Mouse (Mus musculus): ENCODE results near the gene Zic5. TPM values are rescaled to one million over a fixed set of nuclear protein-coding genes. Genes with fewer than 3 reads are reported as not detected.

Gene Zic5
- polyA plus RNA-seq, 1 experiment from 2014 or later, result 4.1 TPM

- H3K27ac ChIP-seq (replicated peaks; ENCODE audit: low read depth, low read length), result no peak overlapping the region
- no peaks in the 10 kb centered on the region for H3K9me3 ChIP-seq (replicated peaks; ENCODE audit: control insufficient read depth, low read length)
- H3K4me2 ChIP-seq (ENCODE audit: low read depth, low read length), result no peak overlapping the region
- ATAC-seq (replicated peaks; ENCODE audit: insufficient number of reproducible peaks, low FRiP score, low TSS enrichment, low read depth), result no peak
- WGBS, result 3% methylated on average over 12 of the region's 12 CpGs
- peak; percentile 49 for DNase-seq (ENCODE audit: low spot score)
- no peak overlapping the region; the same call in 1 of the 2 replicates for H3K4me3 ChIP-seq (ENCODE audit: low read depth, low read length)
- no peak overlapping the region for H3K9ac ChIP-seq (replicated peaks; ENCODE audit: low read length)
- H3K4me1 ChIP-seq (ENCODE audit: control insufficient read depth, insufficient read depth, low read length), result peaks cover 4% of the 10 kb centered on the region
- no peaks in the 10 kb centered on the region for H3K36me3 ChIP-seq (replicated peaks; ENCODE audit: control insufficient read depth, insufficient read depth, low read depth, low read length)
- H3K27me3 ChIP-seq (ENCODE audit: control insufficient read depth, insufficient read depth, low read length), result peaks cover 20% of the 10 kb centered on the region
Observed at GRCm38 (mm10) chr14:122489686-122490414, 24.4 kb upstream of the Zic5 start.

GRCm38 (mm10) chr14:122489041-122489440, 23.6 kb upstream of the Zic5 start:
- DNase-seq (ENCODE audit: low spot score) (peak; percentile 39), ATAC-seq (replicated peaks; ENCODE audit: insufficient number of reproducible peaks, low FRiP score, low TSS enrichment, low read depth) (no peak)
- Histone ChIP-seq H3K36me3 (replicated peaks; ENCODE audit: control insufficient read depth, insufficient read depth, low read depth, low read length) (no peaks in the 10 kb centered on the region), H3K4me2 (ENCODE audit: low read depth, low read length) (no peak overlapping the region), H3K27ac (replicated peaks; ENCODE audit: low read depth, low read length) (no peak overlapping the region), H3K9ac (replicated peaks; ENCODE audit: low read length) (no peak overlapping the region), H3K9me3 (replicated peaks; ENCODE audit: control insufficient read depth, low read length) (no peaks in the 10 kb centered on the region), H3K4me3 (ENCODE audit: low read depth, low read length) (no peak overlapping the region), H3K27me3 (ENCODE audit: control insufficient read depth, insufficient read depth, low read length) (peaks cover 28% of the 10 kb centered on the region), H3K4me1 (ENCODE audit: control insufficient read depth, insufficient read depth, low read length) (peaks cover 4% of the 10 kb centered on the region)
- WGBS, result under 1% methylated on average over 5 of the region's 5 CpGs

GRCm38 (mm10) chr14:122487366-122487765, 21.9 kb upstream of the Zic5 start:
- DNase-seq (ENCODE audit: low spot score) (peak; percentile 62), ATAC-seq (replicated peaks; ENCODE audit: insufficient number of reproducible peaks, low FRiP score, low TSS enrichment, low read depth) (no peak)
- no peak overlapping the region for H3K4me2 ChIP-seq (ENCODE audit: low read depth, low read length)
- under 1% methylated on average over 5 of the region's 5 CpGs for WGBS
- H3K4me1 ChIP-seq (ENCODE audit: control insufficient read depth, insufficient read depth, low read length), result peaks cover 4% of the 10 kb centered on the region
- no peak overlapping the region for H3K27ac ChIP-seq (replicated peaks; ENCODE audit: low read depth, low read length)
- no peak overlapping the region for H3K9ac ChIP-seq (replicated peaks; ENCODE audit: low read length)
- H3K9me3 ChIP-seq (replicated peaks; ENCODE audit: control insufficient read depth, low read length), result no peaks in the 10 kb centered on the region
- H3K27me3 ChIP-seq (ENCODE audit: control insufficient read depth, insufficient read depth, low read length), result peaks cover 42% of the 10 kb centered on the region
- no peak overlapping the region for H3K4me3 ChIP-seq (ENCODE audit: low read depth, low read length)
- no peaks in the 10 kb centered on the region for H3K36me3 ChIP-seq (replicated peaks; ENCODE audit: control insufficient read depth, insufficient read depth, low read depth, low read length)

- Histone ChIP-seq H3K4me2 (ENCODE audit: low read depth, low read length) (no peak overlapping the region), H3K4me1 (ENCODE audit: control insufficient read depth, insufficient read depth, low read length) (peaks cover 4% of the 10 kb centered on the region), H3K27ac (replicated peaks; ENCODE audit: low read depth, low read length) (no peak overlapping the region), H3K9me3 (replicated peaks; ENCODE audit: control insufficient read depth, low read length) (no peaks in the 10 kb centered on the region), H3K36me3 (replicated peaks; ENCODE audit: control insufficient read depth, insufficient read depth, low read depth, low read length) (no peaks in the 10 kb centered on the region), H3K4me3 (ENCODE audit: low read depth, low read length) (no peak overlapping the region), H3K27me3 (ENCODE audit: control insufficient read depth, insufficient read depth, low read length) (peaks cover 48% of the 10 kb centered on the region), H3K9ac (replicated peaks; ENCODE audit: low read length) (no peak overlapping the region)
- DNase-seq (ENCODE audit: low spot score) (no peak), ATAC-seq (replicated peaks; ENCODE audit: insufficient number of reproducible peaks, low FRiP score, low TSS enrichment, low read depth) (no peak)
- WGBS, result 11% methylated on average over 1 of the region's 1 CpGs
Observed at GRCm38 (mm10) chr14:122486611-122487010, 21.1 kb upstream of the Zic5 start.

GRCm38 (mm10) chr14:122485635-122486181, 20.2 kb upstream of the Zic5 start:
- H3K9me3 ChIP-seq (replicated peaks; ENCODE audit: control insufficient read depth, low read length), result no peaks in the 10 kb centered on the region
- ATAC-seq (replicated peaks; ENCODE audit: insufficient number of reproducible peaks, low FRiP score, low TSS enrichment, low read depth), result no peak
- peak; percentile 33 for DNase-seq (ENCODE audit: low spot score)
- no peak overlapping the region for H3K4me3 ChIP-seq (ENCODE audit: low read depth, low read length)
- peaks cover 50% of the 10 kb centered on the region for H3K27me3 ChIP-seq (ENCODE audit: control insufficient read depth, insufficient read depth, low read length)
- 1% methylated on average over 12 of the region's 12 CpGs for WGBS
- no peaks in the 10 kb centered on the region for H3K36me3 ChIP-seq (replicated peaks; ENCODE audit: control insufficient read depth, insufficient read depth, low read depth, low read length)
- H3K4me1 ChIP-seq (ENCODE audit: control insufficient read depth, insufficient read depth, low read length), result peaks cover 2% of the 10 kb centered on the region
- H3K27ac ChIP-seq (replicated peaks; ENCODE audit: low read depth, low read length), result no peak overlapping the region
- no peak overlapping the region for H3K4me2 ChIP-seq (ENCODE audit: low read depth, low read length)
- H3K9ac ChIP-seq (replicated peaks; ENCODE audit: low read length), result no peak overlapping the region

- H3K27ac ChIP-seq (replicated peaks; ENCODE audit: low read depth, low read length), result no peak overlapping the region
- H3K4me1 ChIP-seq (ENCODE audit: control insufficient read depth, insufficient read depth, low read length), result no peaks in the 10 kb centered on the region
- ATAC-seq (replicated peaks; ENCODE audit: insufficient number of reproducible peaks, low FRiP score, low TSS enrichment, low read depth), result no peak
- peak; percentile 13 for DNase-seq (ENCODE audit: low spot score)
- no peaks in the 10 kb centered on the region for H3K9me3 ChIP-seq (replicated peaks; ENCODE audit: control insufficient read depth, low read length)
- no peaks in the 10 kb centered on the region for H3K36me3 ChIP-seq (replicated peaks; ENCODE audit: control insufficient read depth, insufficient read depth, low read depth, low read length)
- WGBS, result 1% methylated on average over 24 of the region's 24 CpGs
- H3K4me2 ChIP-seq (ENCODE audit: low read depth, low read length), result no peak overlapping the region; the same call in 1 of the 2 replicates
- H3K27me3 ChIP-seq (ENCODE audit: control insufficient read depth, insufficient read depth, low read length), result peaks cover 49% of the 10 kb centered on the region
- H3K4me3 ChIP-seq (ENCODE audit: low read depth, low read length), result no peak overlapping the region
- no peak overlapping the region for H3K9ac ChIP-seq (replicated peaks; ENCODE audit: low read length)
Observed at GRCm38 (mm10) chr14:122484844-122485551, 19.5 kb upstream of the Zic5 start.

GRCm38 (mm10) chr14:122484458-122484843, 19.0 kb upstream of the Zic5 start:
- Histone ChIP-seq H3K4me3 (ENCODE audit: low read depth, low read length) (no peak overlapping the region), H3K4me2 (ENCODE audit: low read depth, low read length) (no peak overlapping the region), H3K36me3 (replicated peaks; ENCODE audit: control insufficient read depth, insufficient read depth, low read depth, low read length) (no peaks in the 10 kb centered on the region), H3K4me1 (ENCODE audit: control insufficient read depth, insufficient read depth, low read length) (no peaks in the 10 kb centered on the region), H3K27me3 (ENCODE audit: control insufficient read depth, insufficient read depth, low read length) (peaks cover 49% of the 10 kb centered on the region), H3K9ac (replicated peaks; ENCODE audit: low read length) (no peak overlapping the region), H3K9me3 (replicated peaks; ENCODE audit: control insufficient read depth, low read length) (no peaks in the 10 kb centered on the region), H3K27ac (replicated peaks; ENCODE audit: low read depth, low read length) (no peak overlapping the region)
- DNase-seq (ENCODE audit: low spot score) (no peak), ATAC-seq (replicated peaks; ENCODE audit: insufficient number of reproducible peaks, low FRiP score, low TSS enrichment, low read depth) (no peak)
- 7% methylated on average over 4 of the region's 4 CpGs for WGBS
